Mouse (Mus musculus) midbrain, embryonic 14.5 days (tissue): ENCODE results near the gene Pold2. TPM values are rescaled to one million over a fixed set of nuclear protein-coding genes. Genes with fewer than 3 reads are reported as not detected.

Experiments used
- ATAC-seq: fragments of 200-750 bp; cut with Nextera tagmentation; 2 replicates; pipeline ENCODE4 v1.8.0; 2017; ENCODE audit warnings: moderate number of reproducible peaks, moderate library complexity; ENCODE audit not compliant: low FRiP score, low TSS enrichment
- DNase-seq: peaks from one replicate; pipeline ENCODE4 v3.0.0-alpha.2; 2015
- H3K27ac ChIP-seq: fragments of 300-500 bp; sonication (generic); replicated peaks from 2 replicates; pipeline ENCODE4 v1.5.1; 2014; ENCODE audit warnings: mild to moderate bottlenecking, low read depth, low read length, moderate library complexity
- H3K27me3 ChIP-seq: fragments of 300-500 bp; sonication (generic); 2 replicates; pipeline ENCODE4 v1.6.1; 2014; ENCODE audit warnings: low read length, control low read depth, mixed read lengths; ENCODE audit not compliant: control insufficient read depth, insufficient read depth
- H3K36me3 ChIP-seq: fragments of 300-500 bp; sonication (generic); 2 replicates; pipeline ENCODE4 v1.6.1; 2014; ENCODE audit warnings: low read length, control low read depth; ENCODE audit not compliant: control insufficient read depth, insufficient read depth
- H3K4me1 ChIP-seq: fragments of 300-500 bp; sonication (generic); 2 replicates; pipeline ENCODE4 v1.6.1; 2014; ENCODE audit warnings: mild to moderate bottlenecking, antibody characterized with exemption, low read length, control low read depth; ENCODE audit not compliant: control insufficient read depth, insufficient read depth
- H3K4me2 ChIP-seq: fragments of 300-500 bp; sonication (generic); 2 replicates; pipeline ENCODE4 v1.6.1; 2014; ENCODE audit warnings: mild to moderate bottlenecking, low read length, moderate library complexity
- H3K4me3 ChIP-seq: fragments of 300-500 bp; sonication (generic); replicated peaks from 2 replicates; pipeline ENCODE4 v1.5.1; 2014; ENCODE audit warnings: low read depth, low read length
- H3K9ac ChIP-seq: fragments of 300-500 bp; sonication (generic); replicated peaks from 2 replicates; pipeline ENCODE4 v1.6.1; 2014; ENCODE audit warnings: mild to moderate bottlenecking, low read length, moderate library complexity
- H3K9me3 ChIP-seq: fragments of 300-500 bp; sonication (generic); 2 replicates; pipeline ENCODE4 v1.6.1; 2016; ENCODE audit warnings: low read length, control low read depth, mixed read lengths; ENCODE audit not compliant: control insufficient read depth
- WGBS: fragments of 180-500 bp; shearing (Covaris S2); extraction: QIAGEN DNeasy Blood & Tissue Kit; methylation state at CpG from one replicate; pipeline ENCODE4 v1.1.7; 2014; 5-methylcytosine and 5-hydroxymethylcytosine counted together
- polyA plus RNA-seq: library from polyadenylated mRNA; unstranded; fragments of >200 nt; fragmentation: Nextera tagmentation; extraction: Ambion mirVana; gene quantifications from 2 replicates; pipeline ENCODE4 v1.2.1, GENCODE M21; 2014

Pold2 gene
- polyA plus RNA-seq, result 42.5 and 46.6 TPM in 2 replicates

GRCm38 (mm10) chr11:5877921-5878526, at the start of gene Pold2:
TSS of gene Pold2 (minus strand) at chr11:5878292.
- peaks cover 24% of the 10 kb centered on the region for H3K36me3 ChIP-seq
- H3K4me1 ChIP-seq, result peaks cover 10% of the 10 kb centered on the region
- H3K4me3 ChIP-seq, result peak within 1 kb of the TSS; percentile 59
- peak within 1 kb of the TSS; percentile 69; the same call in 1 of the 2 replicates for H3K9ac ChIP-seq
- H3K27ac ChIP-seq, result peak within 1 kb of the TSS; percentile 88
- H3K27me3 ChIP-seq, result no peaks in the 10 kb centered on the region
- peak; percentile 99 for ATAC-seq
- peak within 1 kb of the TSS; percentile 73 for H3K4me2 ChIP-seq
- under 1% methylated on average over 52 of the region's 52 CpGs for WGBS
- no peaks in the 10 kb centered on the region for H3K9me3 ChIP-seq
- peak; percentile 99 for DNase-seq

GRCm38 (mm10) chr11:5926696-5927220, 48.7 kb upstream of the Pold2 start:
- no peak overlapping the region for H3K9ac ChIP-seq
- H3K27ac ChIP-seq, result no peak overlapping the region
- no peaks in the 10 kb centered on the region for H3K4me1 ChIP-seq
- H3K27me3 ChIP-seq, result no peaks in the 10 kb centered on the region
- 75% methylated on average over 3 of the region's 3 CpGs for WGBS
- no peak overlapping the region for H3K4me2 ChIP-seq
- H3K9me3 ChIP-seq, result no peaks in the 10 kb centered on the region
- H3K36me3 ChIP-seq, result no peaks in the 10 kb centered on the region
- no peak for DNase-seq
- H3K4me3 ChIP-seq, result no peak overlapping the region
- ATAC-seq, result no peak

GRCm38 (mm10) chr11:5924699-5925098, 46.6 kb upstream of the Pold2 start:
- Histone ChIP-seq H3K36me3 (no peaks in the 10 kb centered on the region), H3K4me2 (no peak overlapping the region), H3K9me3 (no peaks in the 10 kb centered on the region), H3K4me1 (no peaks in the 10 kb centered on the region), H3K27me3 (no peaks in the 10 kb centered on the region), H3K27ac (no peak overlapping the region), H3K9ac (no peak overlapping the region), H3K4me3 (no peak overlapping the region)
- whole genome bisulfite sequencing, result 67% methylated on average over 8 of the region's 8 CpGs
- no peak for DNase-seq
- ATAC-seq, result no peak

GRCm38 (mm10) chr11:5920323-5920960, 42.4 kb upstream of the Pold2 start:
- H3K9ac ChIP-seq, result no peak overlapping the region
- H3K27me3 ChIP-seq, result no peaks in the 10 kb centered on the region
- H3K36me3 ChIP-seq, result no peaks in the 10 kb centered on the region
- no peak overlapping the region for H3K27ac ChIP-seq
- 33% methylated on average over 17 of the region's 17 CpGs for WGBS
- H3K4me2 ChIP-seq, result no peak overlapping the region
- H3K9me3 ChIP-seq, result no peaks in the 10 kb centered on the region
- H3K4me3 ChIP-seq, result no peak overlapping the region
- ATAC-seq (no peak), DNase-seq (no peak)
- H3K4me1 ChIP-seq, result no peaks in the 10 kb centered on the region

- no peak for DNase-seq
- 94% methylated on average over 4 of the region's 4 CpGs for WGBS
Observed at GRCm38 (mm10) chr11:5919606-5920005, 41.5 kb upstream of the Pold2 start.

GRCm38 (mm10) chr11:5918111-5918510, 40.0 kb upstream of the Pold2 start:
- Histone ChIP-seq H3K36me3 (no peaks in the 10 kb centered on the region), H3K9me3 (no peaks in the 10 kb centered on the region), H3K4me1 (no peaks in the 10 kb centered on the region), H3K4me2 (no peak overlapping the region), H3K9ac (no peak overlapping the region), H3K27ac (no peak overlapping the region), H3K27me3 (no peaks in the 10 kb centered on the region), H3K4me3 (no peak overlapping the region)
- ATAC-seq (no peak), DNase-seq (no peak)
- 72% methylated on average over 2 of the region's 2 CpGs for WGBS

More at GRCm38 (mm10) chr11:5919606-5920005, 41.5 kb upstream of the Pold2 start:
- Histone ChIP-seq H3K4me3 (no peak overlapping the region), H3K9ac (no peak overlapping the region), H3K9me3 (no peaks in the 10 kb centered on the region), H3K36me3 (no peaks in the 10 kb centered on the region), H3K4me1 (no peaks in the 10 kb centered on the region), H3K27ac (no peak overlapping the region), H3K4me2 (no peak overlapping the region), H3K27me3 (no peaks in the 10 kb centered on the region)
- ATAC-seq, result no peak

GRCm38 (mm10) chr11:5916178-5916548, 38.1 kb upstream of the Pold2 start:
- no peaks in the 10 kb centered on the region for H3K36me3 ChIP-seq
- H3K27me3 ChIP-seq, result no peaks in the 10 kb centered on the region
- DNase-seq, result no peak
- no peak for ATAC-seq
- no peak overlapping the region for H3K27ac ChIP-seq
- H3K4me2 ChIP-seq, result no peak overlapping the region
- WGBS, result 68% methylated on average over 8 of the region's 8 CpGs
- no peak overlapping the region for H3K4me3 ChIP-seq
- no peaks in the 10 kb centered on the region for H3K4me1 ChIP-seq
- H3K9me3 ChIP-seq, result no peaks in the 10 kb centered on the region
- no peak overlapping the region for H3K9ac ChIP-seq

- Histone ChIP-seq H3K27me3 (no peaks in the 10 kb centered on the region), H3K4me2 (no peak overlapping the region), H3K36me3 (no peaks in the 10 kb centered on the region), H3K9ac (no peak overlapping the region), H3K27ac (no peak overlapping the region), H3K4me1 (no peaks in the 10 kb centered on the region), H3K9me3 (no peaks in the 10 kb centered on the region), H3K4me3 (no peak overlapping the region)
- DNase-seq, result no peak
- 88% methylated on average over 5 of the region's 5 CpGs for WGBS
- no peak for ATAC-seq
Observed at GRCm38 (mm10) chr11:5915429-5916177, 37.5 kb upstream of the Pold2 start.
